Comparison of ENCODE assay signal across 27 mouse cellular contexts in the genomic region with DNA sequence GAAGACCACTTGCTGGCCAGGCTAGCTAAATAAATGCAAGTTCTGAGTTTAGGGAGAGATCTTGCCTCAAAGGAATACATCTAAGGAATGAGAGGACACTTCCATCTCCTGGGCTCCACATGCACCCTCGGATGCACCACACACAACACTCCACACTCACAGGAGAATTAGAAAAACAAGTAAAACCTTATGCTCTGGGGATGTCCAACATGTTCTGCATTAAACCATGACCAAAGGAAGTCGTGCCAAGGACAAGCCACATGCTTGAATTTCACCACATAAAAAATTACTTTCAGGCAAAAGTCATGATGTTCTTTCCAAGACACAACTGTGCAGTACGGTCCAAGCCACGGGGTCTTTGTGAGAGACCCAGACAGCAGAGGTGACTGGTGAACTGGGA. TPM values are rescaled to one million over a fixed set of nuclear protein-coding genes. Genes with fewer than 3 reads are reported as not detected.
DNase-seq lines count a peak whose midpoint lies in the region; ATAC-seq and TF ChIP-seq lines count a peak whose summit lies in the region.
"Had no signal": no experiment of that assay in that cellular context is flagged by ENCODE, and none has a peak within 500 bp of the region (broad histone marks: within the 10 kb centered on the region; RNA-seq: fewer than 3 reads in every experiment).

No protein-coding gene starts in this region.

- no peaks in the 10 kb centered on the region for H3K9me3 ChIP-seq in heart, embryonic 12.5 days (replicated peaks)
- H3K9me3 ChIP-seq in embryonic facial prominence, embryonic 15.5 days (replicated peaks): no peaks in the 10 kb centered on the region
- H3K9me3 ChIP-seq in liver, embryonic 14.5 days (ENCODE audit: control insufficient read depth, low read length): no peaks in the 10 kb centered on the region
- H3K9me3 ChIP-seq: forebrain, embryonic 13.5 days; heart, embryonic 10.5 days; limb, embryonic 13.5 days; midbrain, embryonic 13.5 days; neural tube, embryonic 13.5 days had no signal

- 68% methylated on average over 4 of the region's 4 CpGs for WGBS in heart, embryonic 12.5 days
- 40% methylated on average over 4 of the region's 4 CpGs for WGBS in embryonic facial prominence, embryonic 15.5 days
- 60% methylated on average over 4 of the region's 4 CpGs for WGBS in liver, embryonic 14.5 days (ENCODE audit: insufficient replicate concordance)

- H3K4me2 ChIP-seq in heart, embryonic 12.5 days: 0 out of 2 replicates have a peak overlapping the region, but pooled peaks have one; percentile 16
- H3K4me2 ChIP-seq in embryonic facial prominence, embryonic 15.5 days (replicated peaks): peak overlapping the region; percentile 15; the same call in 1 of the 2 replicates
- H3K4me2 ChIP-seq in liver, embryonic 14.5 days (ENCODE audit: low read depth): 0 out of 2 replicates have a peak overlapping the region, but pooled peaks have one; percentile 4
- H3K4me2 ChIP-seq: forebrain, embryonic 13.5 days; hindbrain, embryonic 14.5 days; limb, embryonic 13.5 days; midbrain, embryonic 13.5 days; neural tube, embryonic 13.5 days had no signal

- intact Hi-C loops in heart, postnatal 14 days (cut with DNase I): no loop called here

- no peak overlapping the region for H3K9ac ChIP-seq in heart, embryonic 12.5 days
- no peak overlapping the region for H3K9ac ChIP-seq in embryonic facial prominence, embryonic 15.5 days
- H3K9ac ChIP-seq in liver, embryonic 14.5 days (replicated peaks): no peak overlapping the region
- H3K9ac ChIP-seq: forebrain, embryonic 13.5 days; hindbrain, embryonic 14.5 days; limb, embryonic 13.5 days; midbrain, embryonic 13.5 days; neural tube, embryonic 13.5 days had no signal

- TF ChIP-seq EP300 in liver, embryonic 14.5 days (IDR thresholded peaks at IDR 0.05; ENCODE audit: low read depth): no peak

- H3K27ac ChIP-seq in heart, embryonic 12.5 days (ENCODE audit: poor library complexity, severe bottlenecking): no peak overlapping the region
- peak overlapping the region; percentile 88 for H3K27ac ChIP-seq in embryonic facial prominence, embryonic 15.5 days (replicated peaks)
- no peak overlapping the region for H3K27ac ChIP-seq in liver, embryonic 14.5 days
- H3K27ac ChIP-seq: forebrain, embryonic 13.5 days; hindbrain, embryonic 14.5 days; limb, embryonic 13.5 days; macrophage; midbrain, embryonic 13.5 days; neural tube, embryonic 13.5 days had no signal

- DNase-seq in heart, postnatal 14 days: no peak
- peak; percentile 23 for DNase-seq in 3T3-L1 (ENCODE audit: low read depth, low spot score)
- DNase-seq in liver, embryonic 14.5 days (ENCODE audit: low read depth in 3 of 3, low spot score in 3 of 3): no peak
- no peak for DNase-seq in left cerebral cortex, adult 8-10 months (ENCODE audit: low spot score in 2 of 2)
- DNase-seq: cerebellum, adult 11 months; cerebellum, adult 9-10 months; cerebellum, postnatal 36 days; gastrocnemius, postnatal 10 days; heart, adult 11 months; kidney, adult 11 months; kidney, postnatal 14 days; layer of hippocampus, adult 9-11 months; lung, adult 2 months; lung, postnatal 10 days; thymus, adult 2 months had no signal

- H3K27me3 ChIP-seq in heart, embryonic 12.5 days (replicated peaks): no peaks in the 10 kb centered on the region
- no peaks in the 10 kb centered on the region for H3K27me3 ChIP-seq in embryonic facial prominence, embryonic 15.5 days
- H3K27me3 ChIP-seq in liver, embryonic 14.5 days (ENCODE audit: control insufficient read depth, insufficient read depth, low read length): no peaks in the 10 kb centered on the region
- H3K27me3 ChIP-seq: forebrain, embryonic 13.5 days; limb, embryonic 13.5 days; midbrain, embryonic 13.5 days; neural tube, embryonic 13.5 days had no signal

- no peak for ATAC-seq in heart, embryonic 12.5 days (ENCODE audit: insufficient number of reproducible peaks, low FRiP score)
- peak; percentile 49; the same call in 1 of the 2 replicates for ATAC-seq in embryonic facial prominence, embryonic 15.5 days (ENCODE audit: insufficient number of reproducible peaks, low FRiP score, low TSS enrichment, low read depth)
- ATAC-seq in liver, embryonic 14.5 days (ENCODE audit: insufficient read depth): no peak
- no peak for ATAC-seq in cerebellum, adult (ENCODE audit: insufficient number of reproducible peaks, low FRiP score, low TSS enrichment)
- ATAC-seq: activated CD4-positive, CD25-positive, alpha-beta regulatory T cell, adult 4 months; forebrain, embryonic 13.5 days; inflammation-experienced regulatory T-cells, adult 6 months; midbrain, embryonic 13.5 days had no signal

- H3K4me1 ChIP-seq in heart, embryonic 12.5 days (replicated peaks): peaks cover 21% of the 10 kb centered on the region
- H3K4me1 ChIP-seq in embryonic facial prominence, embryonic 15.5 days: peaks cover 13% of the 10 kb centered on the region
- H3K4me1 ChIP-seq in liver, embryonic 14.5 days (replicated peaks; ENCODE audit: control insufficient read depth in 2 of 2, insufficient read depth in 2 of 2, low read length in 1 of 2): peaks cover 0 to 4% of the 10 kb centered on the region in 2 experiments; a peak in 1 of 4 replicates
- H3K4me1 ChIP-seq: forebrain, embryonic 13.5 days; midbrain, embryonic 13.5 days; neural tube, embryonic 13.5 days had no signal

- H3K36me3 ChIP-seq in heart, embryonic 12.5 days: no peaks in the 10 kb centered on the region
- no peaks in the 10 kb centered on the region for H3K36me3 ChIP-seq in embryonic facial prominence, embryonic 15.5 days
- no peaks in the 10 kb centered on the region for H3K36me3 ChIP-seq in liver, embryonic 14.5 days (replicated peaks; ENCODE audit: control insufficient read depth, insufficient read depth, low read depth)
- H3K36me3 ChIP-seq: heart, embryonic 10.5 days; limb, embryonic 13.5 days; midbrain, embryonic 13.5 days; neural tube, embryonic 13.5 days had no signal

- H3K4me3 ChIP-seq in heart, embryonic 12.5 days: no peak overlapping the region
- H3K4me3 ChIP-seq in embryonic facial prominence, embryonic 15.5 days (replicated peaks): no peak overlapping the region
- no peak overlapping the region for H3K4me3 ChIP-seq in liver, embryonic 14.5 days (ENCODE audit: insufficient read depth in 1 of 2, low read depth in 2 of 2, low read length in 2 of 2)
- H3K4me3 ChIP-seq: forebrain, embryonic 13.5 days; limb, embryonic 13.5 days; midbrain, embryonic 13.5 days; neural tube, embryonic 13.5 days had no signal

- TF ChIP-seq CTCF in liver, embryonic 14.5 days (IDR thresholded peaks at IDR 0.05; ENCODE audit: low read depth): no peak

RNA-seq across cellular contexts. Expression of gene Ing1, which starts 36.5 kb away (rescaled TPM):
- 25.2 and 26.5 TPM in 2 replicates for polyA plus RNA-seq in heart, embryonic 12.5 days (2016; fragmentation: Nextera tagmentation; extraction: Ambion mirVana)
- total RNA-seq in heart, postnatal 14 days (2021): 10 to 100 TPM; 23.6 to 24.2 TPM
- polyA plus RNA-seq in embryonic facial prominence, embryonic 15.5 days (2015; fragmentation: Nextera tagmentation; extraction: Ambion mirVana): 36.3 and 49.5 TPM in 2 replicates
- polyA plus RNA-seq in liver, embryonic 14.5 days (2012; rRNA removed): 9.3 and 15.6 TPM in 2 replicates
- polyA plus RNA-seq in liver, embryonic 14.5 days (2014; fragmentation: Nextera tagmentation; extraction: Ambion mirVana): 13.2 and 14.2 TPM in 2 replicates
- 10 to 100 TPM; 45.0 to 51.2 (median 48.0) TPM for total RNA-seq in left cerebral cortex, adult 8-10 months (2022)

RNA-seq across cellular contexts. Expression of gene Cars2, which starts 41.3 kb away (rescaled TPM):
- 22.6 and 28.2 TPM in 2 replicates for polyA plus RNA-seq in heart, embryonic 12.5 days (2016; fragmentation: Nextera tagmentation; extraction: Ambion mirVana)
- 10 to 100 TPM; 37.0 TPM for total RNA-seq in heart, postnatal 14 days (2021)
- 28.7 and 31.4 TPM in 2 replicates for polyA plus RNA-seq in embryonic facial prominence, embryonic 15.5 days (2015; fragmentation: Nextera tagmentation; extraction: Ambion mirVana)
- polyA plus RNA-seq in liver, embryonic 14.5 days (2012; rRNA removed): 18.2 and 18.8 TPM in 2 replicates
- polyA plus RNA-seq in liver, embryonic 14.5 days (2014; fragmentation: Nextera tagmentation; extraction: Ambion mirVana): 15.4 and 15.5 TPM in 2 replicates
- 10 to 100 TPM; 15.8 to 21.2 (median 18.4) TPM for total RNA-seq in left cerebral cortex, adult 8-10 months (2022)

RNA-seq across cellular contexts. Expression of gene Ankrd10, which starts 43.7 kb away (rescaled TPM):
- 70.6 and 71.7 TPM in 2 replicates for polyA plus RNA-seq in heart, embryonic 12.5 days (2016; fragmentation: Nextera tagmentation; extraction: Ambion mirVana)
- total RNA-seq in heart, postnatal 14 days (2021): 10 to 100 TPM; 37.2 to 38.0 TPM
- 80.2 and 82.4 TPM in 2 replicates for polyA plus RNA-seq in embryonic facial prominence, embryonic 15.5 days (2015; fragmentation: Nextera tagmentation; extraction: Ambion mirVana)
- polyA plus RNA-seq in liver, embryonic 14.5 days (2012; rRNA removed): 24.8 and 25.3 TPM in 2 replicates
- 17.6 and 21.8 TPM in 2 replicates for polyA plus RNA-seq in liver, embryonic 14.5 days (2014; fragmentation: Nextera tagmentation; extraction: Ambion mirVana)
- 10 to 100 TPM; 37.3 to 49.1 (median 43.7) TPM for total RNA-seq in left cerebral cortex, adult 8-10 months (2022)
